In the genomic region with DNA sequence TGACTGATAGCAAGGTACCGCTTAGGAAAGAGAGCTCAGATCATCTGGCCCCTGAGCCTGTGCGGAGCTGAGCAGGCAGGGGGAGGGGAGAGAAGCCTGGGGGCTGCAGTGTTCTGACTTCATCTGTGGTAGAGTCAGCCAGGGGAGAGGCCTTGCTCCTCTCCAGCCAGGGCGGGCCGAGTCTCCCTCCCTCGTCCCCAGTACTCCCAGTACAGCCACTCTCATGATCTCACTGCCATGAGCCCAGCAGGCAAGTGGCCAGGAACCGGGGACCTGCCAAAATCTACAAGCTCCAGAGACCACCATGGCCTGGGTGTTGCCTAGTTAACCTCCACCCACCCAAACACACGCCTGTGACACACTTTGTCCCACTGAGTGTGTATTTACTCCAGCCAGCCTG, we compare ENCODE assay signal across 11 mouse cellular contexts. TPM values are rescaled to one million over a fixed set of nuclear protein-coding genes. Genes with fewer than 3 reads are reported as not detected.
DNase-seq lines count a peak whose midpoint lies in the region; ATAC-seq and TF ChIP-seq lines count a peak whose summit lies in the region.
"Had no signal": no experiment of that assay in that cellular context is flagged by ENCODE, and none has a peak within 500 bp of the region (broad histone marks: within the 10 kb centered on the region; RNA-seq: fewer than 3 reads in every experiment).

No protein-coding gene starts in this region.

- ATAC-seq in stomach, embryonic 16.5 days (ENCODE audit: insufficient read depth, low FRiP score): peak; percentile 15; the same call in 1 of the 2 replicates

- H3K4me3 ChIP-seq in stomach, embryonic 16.5 days (replicated peaks; ENCODE audit: low read length): no peak overlapping the region
- H3K4me3 ChIP-seq in layer of hippocampus, adult 2 months: no peak overlapping the region
- H3K4me3 ChIP-seq: liver, embryonic 13.5 days had no signal

- no peak for TF ChIP-seq CTCF in layer of hippocampus, adult 2 months (conservative IDR thresholded peaks at IDR 0.05)

- no peak overlapping the region for H3K27ac ChIP-seq in stomach, embryonic 16.5 days (ENCODE audit: low read length)
- no peak overlapping the region for H3K27ac ChIP-seq in layer of hippocampus, adult 2 months
- H3K27ac ChIP-seq: kidney, postnatal 0 days; liver, embryonic 13.5 days had no signal

- no peaks in the 10 kb centered on the region for H3K36me3 ChIP-seq in stomach, embryonic 16.5 days (ENCODE audit: control insufficient read depth, insufficient read depth, low read length)
- H3K36me3 ChIP-seq: liver, embryonic 13.5 days had no signal

- no peaks in the 10 kb centered on the region for H3K27me3 ChIP-seq in stomach, embryonic 16.5 days (ENCODE audit: control insufficient read depth, insufficient read depth, low read length)

- intact Hi-C loops in gastrocnemius, postnatal 14 days (cut with DNase I; ENCODE audit: low total_unique reads): no loop called here
- intact Hi-C loops in heart, postnatal 14 days (cut with DNase I): no loop called here

- DNase-seq in testis, postnatal 10 days (ENCODE audit: low spot score): peak; percentile 65
- no peak for DNase-seq in testis, postnatal 14 days (ENCODE audit: low spot score)
- DNase-seq in gastrocnemius, postnatal 14 days: peak; percentile 82
- peak; percentile 77 to 78 for DNase-seq in heart, postnatal 14 days
- no peak for DNase-seq in layer of hippocampus, adult 2 months (ENCODE audit: low spot score in 2 of 2)
- DNase-seq in right cerebral cortex, postnatal 25 days: no peak
- DNase-seq: cerebellum, adult 8-10 months; liver, embryonic 13.5 days; thymus, postnatal 14 days had no signal

- H3K4me2 ChIP-seq in stomach, embryonic 16.5 days (ENCODE audit: low read depth, low read length): no peak overlapping the region
- H3K4me2 ChIP-seq: liver, embryonic 13.5 days had no signal

- 0 out of 2 replicates have a peak overlapping the region, but pooled peaks have one; percentile 2 for H3K9ac ChIP-seq in stomach, embryonic 16.5 days (ENCODE audit: low read length)
- H3K9ac ChIP-seq: liver, embryonic 13.5 days had no signal

- 51% methylated on average over 7 of the region's 7 CpGs for WGBS in stomach, embryonic 16.5 days

- peaks cover 3% of the 10 kb centered on the region; the same call in 1 of the 2 replicates for H3K9me3 ChIP-seq in stomach, embryonic 16.5 days (replicated peaks; ENCODE audit: control insufficient read depth, low read length)
- H3K9me3 ChIP-seq: liver, embryonic 13.5 days had no signal

- H3K4me1 ChIP-seq in stomach, embryonic 16.5 days (ENCODE audit: control insufficient read depth, insufficient read depth, low read length): peaks cover 35% of the 10 kb centered on the region
- H3K4me1 ChIP-seq: liver, embryonic 13.5 days had no signal

RNA-seq across cellular contexts. Expression of gene Mrps18a, which starts 29.1 kb away (rescaled TPM):
- total RNA-seq in gastrocnemius, postnatal 14 days (2021): 10 to 100 TPM; 61.3 to 61.8 TPM
- 100 to 1,000 TPM; 115 to 119 TPM for total RNA-seq in heart, postnatal 14 days (2021)
- 124 and 126 TPM in 2 replicates for polyA plus RNA-seq in stomach, embryonic 16.5 days (2015; fragmentation: Nextera tagmentation; extraction: Ambion mirVana)
- 10 to 100 TPM; 81.1 to 82.5 TPM for total RNA-seq in layer of hippocampus, adult 2 months (2021)

RNA-seq across cellular contexts. Expression of gene Vegfa, which starts 49.5 kb away (rescaled TPM):
- 10 to 100 TPM; 73.9 to 95.9 TPM for total RNA-seq in gastrocnemius, postnatal 14 days (2021)
- 100 to 1,000 TPM; 275 TPM for total RNA-seq in heart, postnatal 14 days (2021)
- 3.6 and 3.9 TPM in 2 replicates for polyA plus RNA-seq in stomach, embryonic 16.5 days (2015; fragmentation: Nextera tagmentation; extraction: Ambion mirVana)
- 10 to 100 TPM; 76.3 to 77.9 TPM for total RNA-seq in layer of hippocampus, adult 2 months (2021)

Comparison
In these comparisons a context has a peak if more than half of its experiments do, and no peak if none do; other contexts are left out.
1. DNase-seq: peak in testis, postnatal 10 days (single experiment), gastrocnemius, postnatal 14 days (single experiment) and heart, postnatal 14 days (2 of 2); none in testis, postnatal 14 days (single experiment), layer of hippocampus, adult 2 months (0 of 2) and right cerebral cortex, postnatal 25 days (single experiment).